Mouse (Mus musculus): ENCODE results near the gene Prnd.

Prnd gene

DNA sequence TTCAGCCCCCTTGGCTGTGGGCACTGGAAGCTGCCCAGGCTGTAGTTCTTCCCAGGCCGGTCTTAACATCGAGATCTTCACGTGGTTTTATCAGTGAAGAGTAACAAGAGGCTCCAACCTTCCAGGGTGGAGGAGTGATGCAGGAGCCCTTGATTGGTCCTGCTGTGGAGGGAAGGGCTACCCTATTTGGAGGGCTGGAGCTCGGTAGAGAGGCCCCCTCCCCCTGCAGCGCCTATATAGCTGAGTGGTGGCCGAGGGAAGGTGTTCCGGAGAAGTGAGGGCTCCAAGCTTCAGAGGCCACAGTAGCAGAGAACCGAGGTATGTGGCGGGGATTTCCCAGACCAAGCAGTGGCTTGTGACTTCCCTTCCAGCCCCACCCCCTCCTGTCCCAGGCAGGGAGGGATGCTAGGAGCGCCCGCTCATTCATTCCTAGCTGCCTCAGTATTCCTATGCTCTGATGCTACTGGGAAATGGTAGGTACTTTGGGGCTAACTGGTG, at the start of gene Prnd:
Gene Prnd (plus strand): TSS at position 264 of the 498 bp plus-strand sequence.
- no peak for DNase-seq

DNA sequence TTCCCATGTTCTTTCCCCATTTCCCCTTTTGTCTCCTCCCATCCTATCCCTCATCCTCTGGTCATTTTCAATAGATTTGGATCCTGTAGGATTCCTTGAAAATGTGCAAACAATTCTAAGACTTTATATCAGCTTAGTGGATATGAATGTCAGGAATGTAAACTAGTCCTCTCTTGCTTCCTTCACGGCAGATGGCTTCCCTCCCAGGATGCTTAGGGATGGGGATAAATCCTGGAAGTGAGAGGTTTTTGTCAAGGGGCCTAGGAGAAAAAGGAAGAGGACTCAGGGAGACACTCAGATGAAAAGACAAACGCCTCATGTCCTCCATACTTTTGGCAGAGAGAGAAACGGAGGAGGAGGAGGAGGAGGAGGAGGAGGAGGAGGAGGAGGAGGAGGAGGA, 48.2 kb upstream of the Prnd start:
- no peak for DNase-seq

DNA sequence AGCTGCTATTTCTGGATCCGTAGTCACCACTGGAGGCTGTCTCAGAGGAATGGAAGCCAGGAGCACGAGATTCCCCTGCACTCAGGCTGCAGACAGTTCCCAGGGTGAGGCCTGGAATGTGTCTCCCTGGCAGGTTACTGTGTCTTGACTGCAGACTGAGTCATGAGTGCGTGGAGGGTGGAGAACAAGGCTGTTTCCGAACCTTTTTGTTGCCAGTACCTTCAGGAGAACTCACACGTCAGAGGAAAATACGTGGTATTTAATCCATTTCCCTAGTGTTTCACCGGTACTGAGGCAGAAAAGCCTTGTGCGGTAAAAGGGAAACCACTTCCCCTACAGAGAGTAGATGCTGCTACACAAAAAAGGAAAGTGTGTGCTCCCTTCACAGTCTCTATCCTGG, 47.8 kb upstream of the Prnd start:
- peak; percentile 27 for DNase-seq

DNA sequence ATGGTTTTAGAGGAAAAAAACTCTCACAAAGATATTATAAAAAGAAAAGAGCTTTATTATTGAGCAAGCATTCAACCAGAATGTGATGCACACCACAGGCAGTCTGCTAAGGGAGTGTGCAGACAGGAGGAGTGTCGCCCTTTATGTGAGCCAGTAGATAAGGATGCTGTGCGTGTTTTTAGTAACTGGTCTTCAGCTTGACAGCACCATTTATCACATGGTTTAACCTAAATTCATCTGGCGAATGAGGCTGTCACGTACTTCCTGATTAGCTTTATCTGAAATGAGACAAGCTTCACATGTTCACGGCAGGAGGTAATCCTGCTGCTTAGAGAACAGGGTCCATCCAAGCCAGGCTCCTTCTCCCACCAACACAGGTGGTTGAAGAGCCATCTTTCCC, 45.6 kb upstream of the Prnd start:
- peak; percentile 65 for DNase-seq

DNA sequence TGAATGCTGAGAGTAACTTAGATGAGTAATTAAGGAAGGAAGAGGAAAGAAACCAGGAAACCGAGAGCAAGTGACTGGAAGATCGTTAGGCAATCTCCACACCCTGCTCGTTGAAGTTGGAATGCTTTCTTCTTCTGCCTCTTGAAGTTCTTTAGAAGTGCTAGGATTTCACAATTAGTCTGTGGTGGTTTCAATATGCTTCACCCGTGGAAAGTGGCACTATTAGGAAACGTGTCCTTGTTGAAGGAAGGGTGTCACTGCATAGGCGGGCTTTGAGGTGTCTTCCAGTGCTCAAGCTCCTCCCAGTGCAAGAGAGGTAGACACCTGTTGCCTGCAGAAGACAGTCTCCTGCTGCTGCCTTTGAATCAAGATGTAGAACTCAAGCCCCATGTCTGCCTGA, 44.9 kb upstream of the Prnd start:
- no peak for DNase-seq

GRCm38 (mm10) chr2:131906266-131906665, 44.4 kb upstream of the Prnd start:
- DNase-seq, result no peak

- DNase-seq, result no peak
Observed at GRCm38 (mm10) chr2:131906846-131907245, 43.8 kb upstream of the Prnd start.

DNA sequence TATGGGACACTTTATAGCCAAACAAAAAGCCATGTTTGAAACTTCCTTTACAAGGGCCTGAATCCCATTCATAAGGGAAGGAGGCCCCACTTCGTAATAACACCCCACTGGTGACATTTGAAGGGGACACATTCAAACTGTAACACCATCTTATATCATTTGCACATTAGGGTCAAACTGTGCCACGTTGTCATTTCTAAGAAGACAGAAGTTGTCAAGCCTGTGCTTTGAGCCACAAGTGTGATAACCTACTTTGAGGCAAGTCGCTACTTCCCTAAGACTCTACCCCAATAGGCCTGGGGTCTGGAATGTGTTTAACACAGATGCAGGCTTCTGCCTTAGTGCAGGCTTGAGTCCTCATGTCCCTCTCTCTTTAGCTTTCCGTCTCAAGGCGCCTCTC, 43.4 kb upstream of the Prnd start:
- no peak for DNase-seq

DNA sequence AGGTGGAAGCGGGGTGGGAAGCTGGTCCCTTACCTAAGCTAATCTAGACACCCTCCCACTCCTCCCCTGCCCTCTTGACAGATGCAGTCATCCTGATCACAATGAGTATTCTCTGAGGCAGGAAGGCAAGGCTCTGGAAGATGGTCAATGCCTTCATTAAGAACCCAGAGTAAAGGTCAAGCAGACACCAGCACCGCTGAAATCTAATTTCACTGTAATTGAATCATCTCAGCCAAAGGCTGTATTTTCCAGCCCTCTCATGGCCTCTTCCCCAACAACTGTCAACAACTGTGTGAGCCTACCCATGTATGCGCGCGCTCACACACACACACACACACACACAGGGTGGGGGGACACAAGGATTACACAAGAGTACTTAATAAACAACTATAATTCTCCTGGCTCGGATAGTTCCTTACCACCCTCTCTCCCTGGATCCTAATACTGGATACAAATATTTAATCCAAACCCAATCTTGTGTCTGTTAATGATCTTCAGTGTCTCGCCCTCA, 42.3 kb upstream of the Prnd start:
- no peak for DNase-seq

DNA sequence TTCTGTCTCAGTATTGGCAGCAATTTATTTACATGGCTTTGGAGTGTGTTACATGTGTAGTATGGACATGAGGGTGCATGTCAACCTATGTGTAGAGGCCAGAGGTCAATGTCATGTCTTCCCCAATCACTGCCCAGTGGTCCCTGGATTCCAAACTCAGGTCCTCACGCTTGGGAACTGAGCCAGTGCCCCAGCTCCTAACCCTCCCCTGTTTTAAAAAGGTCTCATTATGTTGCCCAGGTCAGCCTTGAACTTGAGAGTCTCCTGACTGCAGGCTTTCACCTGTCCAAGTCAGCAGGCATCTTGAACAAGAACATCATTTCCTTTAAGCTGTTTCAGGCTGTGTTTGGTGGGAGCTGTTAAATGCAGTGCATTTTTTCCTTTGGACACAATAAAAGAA, 41.8 kb upstream of the Prnd start:
- no peak for DNase-seq

DNA sequence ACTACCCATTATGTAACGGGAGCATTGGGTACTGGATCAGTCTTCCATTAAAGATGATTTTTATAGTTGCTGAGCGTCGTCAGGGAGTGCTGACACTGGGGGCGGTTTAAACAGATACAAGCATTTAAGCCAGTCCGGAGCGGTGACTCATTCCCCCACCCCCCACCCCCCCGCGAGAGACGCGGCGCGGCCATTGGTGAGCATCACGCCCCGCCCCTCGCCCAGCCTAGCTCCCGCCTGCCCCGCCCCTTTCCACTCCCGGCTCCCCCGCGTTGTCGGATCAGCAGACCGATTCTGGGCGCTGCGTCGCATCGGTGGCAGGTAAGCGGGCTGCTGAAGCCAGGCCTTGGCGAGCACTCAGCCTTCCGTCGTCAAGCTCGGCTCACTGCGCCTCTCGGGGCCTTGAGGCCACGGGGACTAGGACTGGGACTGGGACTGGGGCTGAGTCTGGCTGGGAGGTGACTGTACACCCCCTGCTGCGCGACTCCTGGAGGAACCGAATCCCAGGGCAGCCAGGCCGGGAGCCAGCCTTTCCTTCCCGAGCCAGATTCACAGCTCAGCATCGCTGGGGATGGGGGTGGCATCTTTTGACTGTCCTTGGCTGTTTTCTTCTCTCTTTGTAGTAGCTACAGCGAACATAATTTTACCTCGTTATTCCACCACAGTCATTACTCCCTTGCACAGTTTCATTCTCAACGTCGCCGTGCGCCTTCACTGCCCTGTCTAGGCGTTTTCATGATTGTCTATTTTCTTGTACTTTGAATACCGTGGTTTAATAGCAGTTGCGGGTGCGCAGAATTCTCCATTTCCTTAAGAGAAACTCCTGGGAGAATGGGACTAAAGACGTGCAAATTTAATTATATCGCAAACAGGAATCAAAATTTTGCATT, 40.7 kb upstream of the Prnd start, which contains the start of the genes Prnp and Prn:
Gene Prnp (plus strand): TSS at position 246 of the 890 bp plus-strand sequence.
Gene Prn (plus strand): TSS at position 275 of the 890 bp plus-strand sequence.
- peak; percentile 99 for DNase-seq

- no peak for DNase-seq
Observed at GRCm38 (mm10) chr2:131910847-131911246, 39.8 kb upstream of the Prnd start.

DNA sequence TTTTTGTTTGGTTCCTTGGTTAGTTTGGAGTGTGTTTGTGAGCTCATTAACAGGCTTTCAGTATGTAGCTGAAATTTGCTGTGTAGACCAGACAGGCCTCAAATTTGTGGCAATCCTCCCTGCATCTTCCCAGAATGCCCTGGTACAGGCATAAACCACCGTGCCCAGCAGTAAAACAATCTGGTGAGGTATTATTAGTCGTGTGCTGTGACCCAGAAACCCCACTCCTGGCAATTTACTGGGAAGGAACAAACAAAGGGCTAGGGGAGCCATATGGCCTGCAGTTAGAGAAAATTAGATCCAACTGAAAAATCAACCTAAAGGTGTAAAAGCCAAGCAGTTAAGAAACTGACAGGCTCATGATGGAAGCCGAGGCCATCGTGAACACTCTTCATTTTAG, 39.3 kb upstream of the Prnd start:
- no peak for DNase-seq

GRCm38 (mm10) chr2:131912526-131913258, 38.0 kb upstream of the Prnd start:
- no peak for DNase-seq

- DNase-seq, result peak; percentile 26
Observed at GRCm38 (mm10) chr2:131932275-131932902, 18.3 kb upstream of the Prnd start.

DNA sequence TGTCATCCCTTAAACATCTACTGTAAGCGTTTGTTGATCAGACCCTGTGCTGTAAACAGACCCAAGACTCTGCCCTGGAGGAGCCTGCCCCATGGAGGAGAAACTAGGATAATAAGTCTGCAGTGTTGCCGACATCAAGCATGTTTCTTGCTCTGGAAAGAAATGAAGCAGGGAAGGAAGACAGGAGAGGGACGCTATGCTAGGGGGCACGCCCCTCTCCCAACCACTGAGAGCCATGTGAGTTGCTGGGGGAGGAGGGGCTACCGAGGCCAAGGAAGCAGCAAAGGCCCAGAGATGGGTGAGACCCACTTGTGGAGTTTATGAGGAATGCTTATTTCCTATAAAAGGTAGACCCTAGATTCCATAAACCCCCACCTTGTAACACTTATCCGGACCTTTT, 17.6 kb upstream of the Prnd start:
- DNase-seq, result no peak

DNA sequence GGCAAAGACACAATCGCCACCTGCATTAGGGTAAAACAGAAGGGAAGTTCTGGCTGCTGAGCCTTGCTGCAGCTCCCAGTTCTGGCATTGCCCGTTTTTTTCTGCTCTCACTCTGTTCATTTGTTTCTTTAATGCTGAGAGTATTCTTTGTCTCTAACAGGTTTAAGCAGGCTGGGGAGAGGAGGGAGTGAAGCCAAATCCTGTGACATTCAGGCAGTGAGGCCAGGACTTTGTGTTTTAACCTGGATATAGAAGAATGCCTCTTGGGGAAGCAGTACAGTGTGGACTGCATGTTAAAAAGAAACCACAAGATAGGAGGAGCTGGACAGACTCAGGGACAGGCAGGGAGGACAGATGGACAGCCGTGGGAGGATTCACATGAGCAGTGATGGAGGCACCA, 17.1 kb upstream of the Prnd start:
- DNase-seq, result no peak

GRCm38 (mm10) chr2:131934243-131934642, 16.4 kb upstream of the Prnd start:
- DNase-seq, result no peak

- DNase-seq, result peak; percentile 53
Observed at GRCm38 (mm10) chr2:131935390-131936105, 15.1 kb upstream of the Prnd start.

DNA sequence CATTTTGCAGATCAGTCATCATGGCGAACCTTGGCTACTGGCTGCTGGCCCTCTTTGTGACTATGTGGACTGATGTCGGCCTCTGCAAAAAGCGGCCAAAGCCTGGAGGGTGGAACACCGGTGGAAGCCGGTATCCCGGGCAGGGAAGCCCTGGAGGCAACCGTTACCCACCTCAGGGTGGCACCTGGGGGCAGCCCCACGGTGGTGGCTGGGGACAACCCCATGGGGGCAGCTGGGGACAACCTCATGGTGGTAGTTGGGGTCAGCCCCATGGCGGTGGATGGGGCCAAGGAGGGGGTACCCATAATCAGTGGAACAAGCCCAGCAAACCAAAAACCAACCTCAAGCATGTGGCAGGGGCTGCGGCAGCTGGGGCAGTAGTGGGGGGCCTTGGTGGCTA, 14.3 kb upstream of the Prnd start:
- no peak for DNase-seq

- peak; percentile 53 for DNase-seq
Observed at GRCm38 (mm10) chr2:131939404-131940111, 11.1 kb upstream of the Prnd start.

DNA sequence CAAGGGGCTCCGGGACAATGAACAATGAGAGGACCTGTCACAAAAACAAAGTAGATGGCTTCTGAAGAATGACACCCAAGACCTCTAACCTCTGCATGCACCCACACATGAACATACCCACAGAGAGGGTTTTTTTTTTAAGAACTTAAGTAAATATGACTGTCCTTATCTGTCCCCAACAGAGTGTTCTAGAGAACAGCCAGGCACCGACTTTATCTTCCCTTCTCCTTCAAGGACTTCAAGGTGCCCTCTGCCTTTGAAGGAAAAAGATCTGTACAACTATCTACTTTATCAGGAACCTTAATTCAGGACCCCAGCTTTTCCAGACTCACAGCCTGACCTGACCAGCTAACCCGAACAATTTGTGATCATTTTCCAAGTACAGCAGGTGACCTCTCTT, 10.2 kb upstream of the Prnd start:
- peak; percentile 35 for DNase-seq
